Mouse (Mus musculus) spleen, postnatal 14 days (tissue): ENCODE measurements around the gene Pptc7.
A peak's percentile ranks its signal among the peaks of the same experiment; 100 is the strongest.

Source experiments
- DNase-seq, 2 experiments: peaks; one replicate each; pipeline ENCODE4 v3.0.0; 2021 to 2022; ENCODE audit warnings: low spot score in 2 of 2

Pptc7 gene

DNA sequence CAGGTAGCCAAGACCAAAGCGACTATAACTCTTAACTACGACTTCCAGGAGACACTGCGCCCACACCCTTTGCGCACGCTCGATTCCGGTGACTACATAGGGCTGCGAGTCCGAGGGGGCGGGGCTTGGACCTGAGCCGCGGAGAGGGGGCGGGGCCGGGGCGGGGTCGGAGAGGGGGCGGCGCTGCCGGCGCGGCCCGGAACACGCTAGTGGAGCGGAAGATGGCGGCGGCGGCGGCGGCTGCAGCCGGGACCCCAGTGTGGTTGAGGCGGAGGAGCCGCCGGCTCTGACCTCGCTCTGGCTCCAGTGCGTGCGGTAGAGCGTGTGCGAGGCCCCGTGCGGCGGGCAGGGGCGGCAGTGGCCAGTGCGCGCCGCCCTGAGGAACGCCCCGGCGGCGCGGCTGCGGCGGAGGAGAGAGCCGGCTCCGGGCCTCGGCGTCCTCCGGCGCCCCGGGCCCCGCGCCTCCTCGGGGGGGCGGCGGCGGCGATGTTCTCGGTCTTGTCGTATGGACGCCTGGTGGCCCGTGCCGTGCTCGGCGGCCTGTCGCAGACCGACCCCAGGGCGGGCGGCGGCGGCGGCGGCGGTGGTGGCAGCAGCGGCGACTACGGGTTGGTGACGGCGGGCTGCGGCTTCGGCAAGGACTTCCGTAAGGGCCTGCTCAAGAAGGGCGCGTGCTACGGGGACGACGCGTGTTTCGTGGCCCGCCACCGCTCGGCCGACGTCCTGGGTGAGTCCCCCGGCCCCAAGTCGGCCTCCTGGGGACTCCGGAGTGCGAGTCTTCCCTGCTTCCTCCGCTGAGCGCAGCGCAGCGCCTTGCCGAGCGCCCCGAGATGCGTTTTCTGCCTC is at the start of gene Pptc7:
Pptc7 (plus strand) TSS at position 183 of the 846 bp plus-strand sequence.
- peak; percentile 85 to 90 for DNase-seq

DNA sequence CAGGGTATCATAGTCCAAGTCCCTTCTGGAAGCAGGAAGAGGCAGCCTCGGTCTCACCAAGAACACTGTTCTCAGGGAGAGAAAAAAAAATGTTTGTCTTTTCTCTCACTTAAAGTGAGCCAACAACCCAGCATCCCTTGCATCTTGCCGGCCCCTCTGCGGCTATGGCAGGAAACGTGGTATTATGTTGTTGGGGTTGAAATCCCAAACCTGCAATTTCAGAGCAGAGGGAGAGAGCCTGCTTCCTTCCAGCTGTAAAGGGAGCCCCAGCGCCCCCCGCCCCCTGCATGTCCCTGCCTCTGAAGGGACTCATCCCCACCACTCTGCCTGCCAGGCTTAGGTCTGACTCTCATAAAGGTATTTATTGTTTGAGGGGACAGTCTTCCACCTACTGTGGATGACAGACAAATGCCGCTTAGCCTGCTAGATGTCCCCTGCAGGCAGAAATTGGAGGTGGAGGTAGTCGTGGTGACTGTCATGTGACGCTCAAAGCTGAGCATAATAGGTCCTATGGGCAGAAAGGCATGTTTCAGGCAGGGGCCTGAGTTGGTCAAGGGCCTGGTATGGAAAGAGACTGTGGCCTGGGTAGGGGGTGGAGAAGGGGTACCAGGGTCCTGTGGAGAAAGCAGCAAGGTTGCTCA is 48.8 kb upstream of the Pptc7 start:
- DNase-seq, result no peak

DNA sequence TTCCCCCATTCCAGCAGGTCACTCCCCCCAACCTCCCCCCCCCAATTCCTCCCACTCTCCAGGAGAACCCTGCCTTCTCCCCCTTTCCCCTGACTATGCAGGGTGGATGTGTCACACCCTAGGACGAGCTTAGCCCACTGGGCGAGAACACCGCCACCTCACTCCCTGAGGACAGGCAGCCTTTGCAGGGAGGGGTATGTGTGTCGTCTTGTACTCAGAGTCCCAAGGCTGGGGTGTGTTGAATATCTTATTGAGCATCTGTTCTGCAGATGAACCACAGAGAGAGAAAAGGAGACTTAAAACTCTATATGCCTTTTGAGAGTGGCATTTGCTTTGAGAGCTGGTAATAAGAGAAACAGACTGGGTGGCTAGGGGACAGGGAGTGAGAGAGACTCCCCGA is 47.0 kb upstream of the Pptc7 start:
- no peak for DNase-seq

DNA sequence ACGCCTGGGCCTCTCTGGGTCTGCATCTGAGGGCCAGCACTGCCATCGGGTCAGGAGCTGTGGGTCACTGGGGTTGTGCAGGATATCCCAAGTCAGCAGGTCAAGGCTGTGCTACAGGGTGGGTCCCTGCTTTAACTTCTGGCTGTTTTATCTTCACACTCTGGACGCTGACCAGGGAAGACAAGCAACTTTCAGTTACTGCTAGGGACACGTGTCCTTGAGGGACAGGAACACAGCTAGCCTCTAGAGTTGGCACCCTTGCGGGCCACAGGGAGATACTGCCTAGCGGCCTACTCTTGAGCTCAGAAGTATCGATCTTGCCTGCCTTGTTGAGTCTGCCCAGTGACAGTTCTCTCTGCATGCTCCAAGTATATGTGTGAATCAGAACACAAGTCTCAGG is 44.5 kb upstream of the Pptc7 start:
- no peak for DNase-seq

DNA sequence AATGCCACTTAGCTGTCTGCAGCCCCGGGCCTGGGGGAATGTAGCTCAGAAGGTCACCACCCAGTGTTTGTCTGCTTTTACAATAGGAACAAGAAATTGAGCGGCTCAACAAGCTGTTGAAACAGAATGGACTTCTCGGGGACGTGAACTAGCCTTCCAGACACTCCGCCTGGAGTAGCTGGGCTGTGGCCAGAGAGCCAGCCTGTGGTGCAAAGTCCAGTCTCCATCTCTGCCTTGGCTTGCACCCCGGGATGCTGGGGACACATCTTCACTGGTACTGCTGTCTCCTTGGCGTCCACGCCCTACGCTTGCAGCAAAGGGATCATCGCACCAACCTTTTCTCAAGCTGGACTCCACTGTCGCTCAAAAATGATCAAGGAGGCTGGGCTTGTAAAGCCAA is 43.6 kb upstream of the Pptc7 start:
- no peak for DNase-seq

DNA sequence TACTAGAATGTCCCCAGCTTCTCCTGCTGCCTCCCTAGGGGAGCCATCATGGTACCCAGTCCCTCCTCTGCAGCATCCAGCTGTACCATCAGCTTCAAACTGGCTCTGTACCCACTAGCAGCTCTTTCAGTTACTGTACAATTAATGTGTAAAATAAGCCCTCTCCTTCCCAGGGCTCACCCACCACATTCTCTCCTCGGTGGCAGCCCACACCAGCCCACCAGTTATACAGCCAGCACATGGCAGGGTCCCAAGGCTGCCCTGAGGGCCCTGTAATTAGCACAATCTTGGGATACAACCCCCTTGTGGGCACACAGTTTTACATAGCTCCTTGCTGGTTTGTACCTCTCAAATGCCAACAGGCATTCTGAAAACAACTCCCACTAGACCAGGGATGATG is 43.2 kb upstream of the Pptc7 start:
- DNase-seq, result no peak

DNA sequence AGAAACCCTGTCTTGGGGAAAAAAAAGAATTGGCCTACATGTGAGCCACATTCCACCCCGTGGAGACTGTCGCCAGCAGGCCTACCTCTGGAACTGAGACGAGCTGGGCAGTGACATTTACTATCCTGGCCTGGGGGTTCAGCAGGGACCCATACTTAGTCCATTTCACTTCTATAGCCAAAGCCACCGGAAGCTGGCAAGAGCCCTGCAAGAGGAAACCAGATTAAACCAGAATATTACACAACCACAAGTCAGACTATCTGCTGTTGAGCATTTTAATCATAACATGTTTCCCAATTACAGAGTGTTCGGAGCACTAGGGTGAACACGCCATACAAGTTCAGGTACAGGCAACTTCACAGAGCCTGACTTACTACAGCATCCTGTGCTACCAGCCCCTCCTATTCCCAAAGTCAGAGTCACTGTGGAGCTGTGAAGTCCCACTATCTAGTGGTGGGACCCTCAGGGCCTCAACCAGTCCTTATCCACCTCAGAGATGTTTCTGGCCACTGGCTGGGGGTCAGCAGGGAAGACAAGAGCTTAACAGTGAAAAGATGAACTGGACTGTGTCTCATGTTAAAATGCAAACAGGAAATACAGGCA is 41.5 kb upstream of the Pptc7 start:
- no peak for DNase-seq

DNA sequence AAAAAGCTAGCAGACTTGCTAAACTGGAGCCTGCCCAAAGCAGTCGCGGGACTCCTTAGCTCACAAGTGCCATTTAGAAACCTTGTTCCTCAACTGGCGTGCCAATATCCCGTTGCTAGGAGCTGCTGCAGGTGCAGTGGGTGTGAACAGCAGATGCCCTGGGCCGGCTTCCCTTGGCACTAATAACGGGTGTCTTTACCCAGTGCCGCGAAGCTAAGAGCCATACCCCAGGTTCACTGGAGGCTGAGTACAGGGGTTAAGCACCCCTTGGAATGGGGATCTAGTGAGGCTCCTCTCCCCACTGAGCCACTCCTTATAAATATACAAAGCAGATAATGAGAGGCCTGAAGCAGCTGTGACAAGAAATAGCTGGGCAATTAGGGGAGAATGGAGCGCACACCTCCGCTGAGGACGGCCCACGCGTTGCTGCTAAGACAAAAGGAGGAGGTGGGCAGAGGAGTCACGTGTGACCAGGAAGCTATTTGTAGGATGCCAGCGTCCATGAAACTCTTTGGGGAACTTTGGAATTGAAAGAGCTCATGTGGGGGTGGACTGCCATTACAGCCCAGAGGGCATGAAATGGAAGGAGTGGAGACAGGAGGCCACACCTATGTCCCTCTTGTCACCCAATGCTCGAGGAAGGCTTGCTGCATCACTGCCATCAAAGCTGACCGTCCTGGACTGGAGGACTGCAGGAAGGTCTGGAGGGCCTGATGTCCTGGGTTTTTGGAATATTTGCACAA is 40.2 kb upstream of the Pptc7 start:
- DNase-seq, result no peak

DNA sequence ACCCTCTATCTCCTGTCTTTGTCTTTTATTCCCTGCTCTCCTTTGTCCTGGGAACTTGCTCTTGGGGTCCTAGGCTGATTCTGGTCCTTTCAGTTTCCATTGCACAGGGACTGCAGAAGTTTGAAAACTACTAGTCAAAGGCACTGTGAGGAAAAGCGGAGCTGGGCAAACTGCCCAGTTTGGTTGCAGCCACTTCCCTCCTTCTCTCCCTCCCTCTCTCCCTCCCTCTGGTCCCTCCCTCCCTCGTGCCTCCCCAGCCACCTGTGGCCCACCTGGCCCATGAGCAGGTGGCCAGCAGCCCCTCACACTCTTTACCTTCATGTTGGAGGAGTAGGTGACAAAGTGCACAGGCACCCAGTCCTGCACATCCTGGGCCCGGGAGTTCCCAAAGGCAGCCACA is 39.0 kb upstream of the Pptc7 start:
- no peak for DNase-seq

DNA sequence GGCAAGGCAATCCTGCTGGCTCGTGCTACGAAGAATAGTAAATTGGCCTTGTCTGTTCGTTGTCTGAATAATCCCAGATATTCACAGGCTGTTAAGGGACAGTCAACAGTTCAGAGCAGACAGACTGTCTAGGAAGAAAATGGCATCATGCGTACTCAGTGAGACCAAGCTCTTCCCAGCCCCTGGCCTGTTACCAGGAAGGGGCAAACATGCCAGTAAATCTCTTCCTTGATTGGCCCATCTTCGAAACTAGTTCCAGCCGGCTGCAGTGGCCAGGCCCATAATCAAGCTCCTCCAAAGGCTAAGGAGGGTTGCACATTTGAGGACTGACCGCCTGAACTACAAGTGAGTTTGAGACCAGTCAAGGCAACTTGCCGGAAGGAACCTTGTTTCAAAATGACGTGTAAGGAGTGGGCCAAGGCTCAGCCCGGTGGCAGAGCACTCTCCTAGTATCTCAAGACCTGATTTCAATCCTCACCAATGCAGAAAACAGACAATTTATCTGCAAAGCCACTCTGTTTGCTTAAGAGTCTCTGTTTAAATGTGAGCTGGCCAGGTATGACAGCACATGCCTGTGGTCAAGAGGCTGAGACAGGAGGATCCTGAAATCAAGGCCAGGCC is 37.5 kb upstream of the Pptc7 start:
- DNase-seq, result no peak

DNA sequence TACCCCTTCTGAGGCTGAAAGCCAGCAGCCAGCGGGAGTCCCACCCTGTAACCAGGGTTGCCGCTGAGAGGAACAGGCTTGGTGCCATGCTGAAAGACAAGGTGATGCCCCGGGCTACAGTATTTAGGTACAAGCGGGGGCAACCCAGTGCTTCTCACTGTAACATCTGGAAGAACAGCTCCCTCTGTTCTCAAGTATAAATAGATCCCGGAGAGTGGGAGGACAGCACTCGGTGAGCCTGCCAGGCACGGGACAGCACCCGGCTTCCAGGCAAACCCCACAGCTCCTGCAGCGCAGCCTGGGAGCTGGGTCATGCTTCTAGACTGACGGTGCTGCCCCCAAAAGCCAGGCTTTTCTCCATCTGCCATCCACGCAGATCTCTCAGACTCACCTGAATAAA is 36.6 kb upstream of the Pptc7 start:
- DNase-seq, result no peak

DNA sequence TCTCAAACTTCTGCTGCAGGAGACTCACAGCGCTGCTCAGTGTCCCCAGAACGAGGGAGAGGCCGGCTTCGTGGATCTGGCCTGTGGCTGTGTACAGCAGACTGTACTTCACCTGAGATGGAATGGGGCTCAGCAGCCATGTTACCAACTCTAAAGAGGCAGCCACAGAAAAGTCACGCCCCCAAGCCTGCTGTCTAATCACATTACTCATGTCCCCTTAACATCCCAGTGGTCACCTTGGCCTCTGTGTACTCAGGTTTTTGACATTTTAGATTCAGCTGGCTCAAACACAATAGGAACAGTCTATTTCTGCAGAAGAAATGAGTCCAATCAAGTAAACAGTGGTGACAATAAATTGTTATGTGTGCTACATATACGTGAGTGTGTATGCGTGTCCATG is 36.2 kb upstream of the Pptc7 start:
- DNase-seq, result no peak

DNA sequence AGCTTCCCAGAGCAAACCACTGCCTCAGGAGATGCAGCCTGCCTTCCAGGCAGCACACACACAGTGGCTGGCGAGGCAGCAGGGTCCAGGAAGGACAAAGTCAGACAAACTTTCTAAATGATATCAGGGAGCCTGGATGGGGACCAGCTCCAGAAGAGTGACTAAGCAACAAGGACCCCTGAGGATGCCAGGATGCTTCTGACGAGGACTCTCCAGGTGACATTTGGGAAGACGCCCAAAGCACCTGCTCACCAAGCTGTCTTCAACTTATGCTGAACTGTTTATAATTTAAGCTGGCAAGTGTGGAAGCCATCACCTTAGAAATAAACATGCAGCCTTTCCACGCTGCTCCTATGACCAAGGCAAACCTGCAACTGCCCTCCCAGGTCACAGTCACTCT is 34.9 kb upstream of the Pptc7 start:
- no peak for DNase-seq

DNA sequence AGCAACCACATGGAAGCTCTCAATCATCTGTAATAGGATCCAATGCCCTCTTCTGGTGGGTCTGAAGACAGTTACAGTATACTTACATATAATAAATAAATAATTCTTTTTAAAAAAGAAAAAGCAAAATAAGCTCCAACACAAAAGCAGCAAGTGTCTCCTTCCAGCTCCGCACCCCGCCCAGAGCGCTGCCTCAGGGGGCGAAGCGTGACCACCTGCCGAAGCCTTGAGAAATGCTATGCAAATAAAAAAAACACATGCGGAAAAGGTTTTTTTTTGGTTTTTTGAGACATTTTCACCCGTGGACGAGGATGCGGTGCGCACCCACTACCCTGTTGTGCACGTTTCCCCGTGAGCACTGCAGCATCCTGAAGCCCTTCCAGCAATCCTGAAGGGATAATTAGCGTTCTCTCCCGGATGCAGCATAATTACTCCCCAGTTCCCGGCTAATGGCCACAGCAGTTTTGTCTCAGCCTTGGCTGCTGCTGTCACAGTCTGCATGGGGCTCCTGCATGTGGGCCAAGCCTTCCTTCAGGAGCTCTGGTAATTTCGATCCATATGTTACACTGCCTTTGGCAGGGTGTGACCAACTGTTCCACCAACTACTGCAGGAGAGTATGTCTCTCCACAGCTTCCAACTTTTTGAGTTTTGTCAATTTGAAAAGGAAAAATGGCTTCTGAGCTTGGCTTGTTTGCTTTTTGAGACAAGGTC is 32.1 kb upstream of the Pptc7 start:
- DNase-seq, result no peak

DNA sequence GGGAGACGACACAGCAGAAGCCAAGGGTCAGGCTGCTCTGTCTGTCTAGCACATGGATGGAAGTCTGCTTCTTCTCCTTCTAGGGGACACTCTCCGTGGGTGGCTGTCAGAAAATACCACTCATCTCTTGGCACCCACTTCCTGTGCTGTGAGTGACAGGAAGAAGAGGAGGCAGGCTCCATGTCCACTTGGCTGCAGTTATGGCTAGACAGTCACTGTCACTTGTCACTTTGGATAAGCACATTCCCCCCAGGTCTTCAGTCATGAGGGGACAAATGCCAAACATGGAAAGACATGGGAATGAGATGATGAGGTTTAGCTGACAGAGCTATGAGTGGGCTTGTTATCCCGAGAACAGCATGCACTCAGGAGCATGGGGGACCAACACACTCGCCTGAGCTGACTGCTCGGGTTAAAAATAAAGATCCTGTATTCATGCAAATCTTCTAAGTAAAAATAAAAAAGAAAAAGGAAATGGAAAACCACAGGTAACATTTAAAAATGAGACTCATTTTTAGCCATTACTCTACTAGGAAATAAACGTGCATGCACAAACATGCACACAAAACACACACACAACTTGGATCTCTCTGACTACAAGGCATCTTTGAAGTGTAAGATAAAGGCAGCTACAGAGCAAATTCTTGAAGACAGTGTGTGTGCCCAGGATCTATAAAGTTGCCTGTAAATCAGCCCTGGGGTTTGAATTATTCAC is 26.0 kb upstream of the Pptc7 start:
- DNase-seq, result no peak

DNA sequence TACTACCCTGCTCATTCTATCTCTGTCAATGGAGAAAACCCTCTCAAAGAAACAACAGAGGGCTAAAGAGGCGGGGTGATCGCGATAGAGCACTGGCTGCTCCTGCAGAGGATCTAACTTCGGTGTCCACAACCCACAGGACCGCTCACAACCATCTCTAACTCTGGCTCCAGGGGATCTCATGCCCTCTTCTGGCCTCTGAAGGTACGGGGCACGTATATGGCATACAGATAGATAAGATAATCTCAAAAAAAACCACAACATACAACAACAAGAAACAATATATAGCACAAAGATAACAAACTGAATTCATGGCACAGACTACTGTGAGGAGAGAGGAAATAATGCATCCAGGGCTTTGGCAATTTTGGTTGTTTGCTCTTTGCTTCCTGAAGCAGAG is 22.1 kb upstream of the Pptc7 start:
- DNase-seq, result peak in 1 of 2 experiments; percentile 36

DNA sequence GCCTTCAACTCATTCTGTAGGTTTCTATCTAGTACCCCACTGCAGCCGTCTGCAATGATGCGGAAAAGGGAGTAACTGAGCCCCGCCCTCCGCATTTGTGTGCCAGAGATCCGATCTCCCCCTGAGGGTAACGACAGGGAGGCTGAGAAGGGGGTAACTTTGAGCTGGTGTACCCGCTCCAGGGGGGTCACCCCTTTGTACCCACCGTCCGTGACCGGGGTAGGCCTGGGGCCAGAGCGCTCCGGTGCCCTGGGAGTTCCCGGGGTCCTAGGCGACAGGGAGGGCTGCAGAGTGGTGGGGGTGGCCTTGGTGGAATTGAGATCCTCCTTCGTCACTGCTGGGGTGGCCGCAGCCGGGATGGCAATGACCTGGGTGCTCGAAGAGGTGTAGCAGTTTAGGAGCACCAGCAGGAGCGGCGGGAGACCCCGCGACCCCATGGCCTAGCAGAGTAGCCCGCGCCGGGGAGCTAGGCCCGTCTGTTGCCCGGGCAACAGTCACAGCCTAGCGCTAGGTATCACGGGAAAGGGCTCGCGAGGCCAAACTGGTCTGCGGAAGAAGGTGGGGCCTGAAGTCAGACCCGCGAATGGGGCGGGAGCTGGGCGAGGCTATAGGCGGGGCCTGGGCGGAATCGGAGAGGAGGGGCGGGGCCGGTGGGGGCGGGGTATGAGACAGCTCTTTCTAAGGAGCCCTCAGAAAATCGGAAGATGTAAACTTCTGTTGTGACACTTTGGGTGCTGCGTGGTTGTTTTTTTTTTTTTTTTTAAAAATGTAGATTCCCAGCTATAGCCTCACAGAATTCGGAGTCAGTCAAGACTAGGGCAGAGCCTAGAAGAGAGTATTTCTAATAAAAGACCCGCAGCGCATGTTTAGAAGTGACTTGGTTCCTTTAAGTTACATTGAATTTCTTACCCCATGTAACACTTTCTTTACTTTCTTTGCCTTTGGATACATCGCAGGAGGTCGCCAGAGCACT is 19.9 kb upstream of the Pptc7 start, which contains the start of gene Tctn1:
Tctn1 (minus strand) TSS at position 528 of the 973 bp plus-strand sequence.
- DNase-seq, result peak; percentile 82 to 86

DNA sequence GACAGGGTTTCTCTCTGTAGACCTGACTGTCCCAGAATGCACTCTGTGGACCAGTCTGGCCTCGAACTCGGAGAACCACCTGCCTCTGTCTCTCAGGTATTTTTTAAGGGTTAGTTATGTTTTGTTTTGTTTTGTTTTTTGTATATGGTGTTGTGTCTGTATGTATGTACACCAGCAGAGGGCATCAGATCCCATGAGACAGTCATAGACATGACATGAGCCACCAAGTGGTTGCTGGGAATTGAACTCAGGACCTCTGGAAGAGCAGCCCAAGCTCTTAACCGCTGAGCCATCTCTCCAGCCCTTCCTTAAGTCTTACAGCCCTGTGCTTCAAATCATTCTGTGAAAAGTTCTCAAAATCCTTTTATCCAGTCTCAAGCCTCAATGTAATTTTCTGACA is 19.0 kb upstream of the Pptc7 start:
- no peak for DNase-seq

DNA sequence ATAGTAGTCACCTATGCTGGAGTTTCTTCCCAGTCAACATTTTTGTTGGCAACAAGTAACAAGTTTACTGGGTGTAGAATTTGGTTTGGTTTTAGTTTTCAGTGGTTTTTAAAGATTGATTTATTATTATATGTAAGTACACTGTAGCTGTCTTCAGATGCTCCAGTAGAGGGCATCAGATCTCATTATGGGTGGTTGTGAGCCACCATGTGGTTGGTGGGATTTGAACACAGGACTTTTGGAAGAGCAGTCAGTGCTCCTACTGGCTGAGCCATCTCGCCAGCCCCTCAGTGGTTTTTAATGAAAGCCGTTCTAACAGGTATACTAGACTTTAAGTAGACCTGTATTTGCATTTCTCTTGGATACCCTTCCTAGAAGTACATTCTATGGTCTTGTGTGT is 18.2 kb upstream of the Pptc7 start:
- no peak for DNase-seq
